Mouse (Mus musculus): ENCODE results near the gene Olfr191. TPM values are rescaled to one million over a fixed set of nuclear protein-coding genes. Genes with fewer than 3 reads are reported as not detected.
"Not testable (repeated sequence)": the region's sequence is repeated elsewhere in the genome, so short reads cannot be mapped to it uniquely, and the experiment has no call there.

Olfr191 gene
- not detected in 2 replicates for total RNA-seq (2021)
- long read RNA-seq, experiment 1: 0 reads
- long read RNA-seq, experiment 2: 0 reads

- not testable (repeated sequence) for DNase-seq
Measured at GRCm38 (mm10) chr16:59089722-59090121, at the start of gene Olfr191. TSS of gene Olfr191 (minus strand) at chr16:59089822.

- no peak for DNase-seq
Measured at GRCm38 (mm10) chr16:59130740-59131139, 41.1 kb upstream of the Olfr191 start.

- DNase-seq: no peak
Measured at GRCm38 (mm10) chr16:59120969-59121368, 31.3 kb upstream of the Olfr191 start, which contains the start of gene Olfr194. TSS of gene Olfr194 (minus strand) at chr16:59121069.

GRCm38 (mm10) chr16:59111781-59112180 lies 22.2 kb upstream of the Olfr191 start, which contains the start of gene Olfr193:
TSS of gene Olfr193 (minus strand) at chr16:59111881.
- no peak for DNase-seq

- peak; percentile 19 for DNase-seq
Measured at GRCm38 (mm10) chr16:59108522-59108921, 18.9 kb upstream of the Olfr191 start.

- DNase-seq: no peak
Measured at GRCm38 (mm10) chr16:59105312-59105711, 15.7 kb upstream of the Olfr191 start.

- DNase-seq: not testable (repeated sequence)
Measured at GRCm38 (mm10) chr16:59081113-59081512, 8.5 kb downstream of the Olfr191 start.

- DNase-seq: no peak
Measured at GRCm38 (mm10) chr16:59077905-59078304, 11.7 kb downstream of the Olfr191 start, which contains the start of gene Olfr190. TSS of gene Olfr190 (minus strand) at chr16:59078005.

GRCm38 (mm10) chr16:59073520-59073919 lies 16.1 kb downstream of the Olfr191 start:
- no peak for DNase-seq

- no peak for DNase-seq
Measured at GRCm38 (mm10) chr16:59071755-59072154, 17.9 kb downstream of the Olfr191 start.

GRCm38 (mm10) chr16:59062411-59062810 lies 27.2 kb downstream of the Olfr191 start:
- not testable (repeated sequence) for DNase-seq

- DNase-seq: not testable (repeated sequence)
Measured at GRCm38 (mm10) chr16:59049286-59049685, 40.3 kb downstream of the Olfr191 start.

GRCm38 (mm10) chr16:59048860-59049259 lies 40.8 kb downstream of the Olfr191 start:
- no peak for DNase-seq

GRCm38 (mm10) chr16:59047579-59047978 lies 42.0 kb downstream of the Olfr191 start:
- no peak for DNase-seq

GRCm38 (mm10) chr16:59045835-59046234 lies 43.8 kb downstream of the Olfr191 start:
- no peak for DNase-seq

GRCm38 (mm10) chr16:59039710-59040109 lies 49.9 kb downstream of the Olfr191 start, which contains the start of gene Olfr187:
TSS of gene Olfr187 (minus strand) at chr16:59039767.
- DNase-seq: no peak

Other genes with a start within 250 kb of the Olfr191 start
- not detected in 2 replicates for gene Olfr177, start 215.1 kb downstream of the Olfr191 start, total RNA-seq (2021)
- not detected in 2 replicates for gene Olfr178, start 197.8 kb downstream of the Olfr191 start, total RNA-seq (2021)
- not detected in 2 replicates for gene Olfr181, start 161.1 kb downstream of the Olfr191 start, total RNA-seq (2021)
- not detected in 2 replicates for gene Olfr180, start 160.4 kb downstream of the Olfr191 start, total RNA-seq (2021)
- not detected in 2 replicates for gene Olfr183, start 94.5 kb downstream of the Olfr191 start, total RNA-seq (2021)
- gene Olfr186, start 59.5 kb downstream of the Olfr191 start, total RNA-seq (2021): not detected in 2 replicates
- gene Olfr187, start 50.1 kb downstream of the Olfr191 start, total RNA-seq (2021): not detected in 2 replicates
- gene Olfr190, start 11.8 kb downstream of the Olfr191 start, total RNA-seq (2021): not detected in 2 replicates
- not detected in 2 replicates for gene Olfr193, start 22.1 kb upstream of the Olfr191 start, total RNA-seq (2021)
- gene Olfr194, start 31.2 kb upstream of the Olfr191 start, total RNA-seq (2021): not detected in 2 replicates
- gene Olfr195, start 57.2 kb upstream of the Olfr191 start, total RNA-seq (2021): not detected in 2 replicates
- gene Olfr196, start 80.6 kb upstream of the Olfr191 start, total RNA-seq (2021): not detected in 2 replicates
- not detected in 2 replicates for gene Olfr198, start 113.7 kb upstream of the Olfr191 start, total RNA-seq (2021)
- not detected in 2 replicates for gene Olfr199, start 129.9 kb upstream of the Olfr191 start, total RNA-seq (2021)
- gene Olfr201, start 182.8 kb upstream of the Olfr191 start, total RNA-seq (2021): not detected in 2 replicates
- gene Olfr202, start 197.0 kb upstream of the Olfr191 start, total RNA-seq (2021): not detected in 2 replicates
- gene Olfr203, start 209.1 kb upstream of the Olfr191 start, total RNA-seq (2021): not detected in 2 replicates
- gene Olfr204, start 228.4 kb upstream of the Olfr191 start, total RNA-seq (2021): 0.07 TPM in 1 of 2 replicates, not detected in the other
- gene Olfr205, start 241.3 kb upstream of the Olfr191 start, total RNA-seq (2021): not detected in 2 replicates

All from adrenal gland, postnatal 14 days (tissue).